Mouse (Mus musculus) CH12.LX (cell line): ENCODE measurements around the gene Atp13a3. TPM values are rescaled to one million over a fixed set of nuclear protein-coding genes. Genes with fewer than 3 reads are reported as not detected.
"Not testable (repeated sequence)": the region's sequence is repeated elsewhere in the genome, so short reads cannot be mapped to it uniquely, and the experiment has no call there.

Experiments used
- DNase-seq: peaks from one replicate; pipeline ENCODE4 v3.0.0-alpha.2; 2013; ENCODE audit errors: extremely low read depth
- H3K27ac ChIP-seq: 2 replicates; pipeline ENCODE4 v1.5.1; 2012; ENCODE audit warnings: low read depth, mild to moderate bottlenecking, control low read depth, moderate library complexity; ENCODE audit not compliant: insufficient read depth
- H3K27me3 ChIP-seq: replicated peaks from 2 replicates; pipeline ENCODE3; 2012; ENCODE audit warnings: inconsistent platforms
- H3K36me3 ChIP-seq, 2 experiments: replicated peaks in 1 of 2; 2 replicates each; pipeline versions ENCODE3 to v1.6.1; 2012; ENCODE audit warnings: inconsistent platforms in 1 of 2, low read length in 1 of 2, mild to moderate bottlenecking in 1 of 2, mixed read lengths in 1 of 2, moderate library complexity in 1 of 2; ENCODE audit not compliant: control insufficient read depth in 1 of 2, insufficient read depth in 1 of 2
- H3K4me1 ChIP-seq, 2 experiments: 2 replicates each; pipeline ENCODE4 v1.6.1; 2012; ENCODE audit warnings: inconsistent platforms in 1 of 2, moderate library complexity in 1 of 2; ENCODE audit not compliant: insufficient read depth in 2 of 2, control insufficient read depth in 1 of 2
- H3K4me2 ChIP-seq: 2 replicates; pipeline ENCODE4 v1.6.1; 2012; ENCODE audit warnings: low read depth, mild to moderate bottlenecking, control low read depth; ENCODE audit not compliant: poor library complexity, insufficient read depth, severe bottlenecking
- H3K4me3 ChIP-seq, 3 experiments: fragments of 150-350 bp in 1 of 3; sonication (generic) in 1 of 3; replicated peaks in 1 of 3; 2 replicates each; pipeline versions ENCODE3 to v1.5.1; 2011 to 2012; ENCODE audit warnings: low read depth in 2 of 3, low read length in 2 of 3, mild to moderate bottlenecking in 2 of 3, moderate library complexity in 2 of 3, control low read depth in 1 of 3, improper control_type of control experiment in 1 of 3, inconsistent platforms in 1 of 3, mixed read lengths in 1 of 3; ENCODE audit not compliant: poor library complexity in 1 of 3
- H3K79me2 ChIP-seq: replicated peaks from 2 replicates; pipeline ENCODE4 v1.6.1; 2012; ENCODE audit warnings: mild to moderate bottlenecking, moderate library complexity; ENCODE audit not compliant: control insufficient read depth, poor library complexity, insufficient read depth, severe bottlenecking; ENCODE audit errors: extremely low read depth
- H3K9ac ChIP-seq: 2 replicates; pipeline ENCODE4 v1.6.1; 2012; ENCODE audit warnings: low read depth, mild to moderate bottlenecking, control low read depth, moderate library complexity; ENCODE audit not compliant: insufficient read depth
- H3K9me3 ChIP-seq: replicated peaks from 2 replicates; pipeline ENCODE3; 2012; ENCODE audit warnings: low read length, inconsistent platforms, mixed read lengths
- BHLHE40 ChIP-seq: IDR thresholded peaks from 2 replicates; pipeline ENCODE4 v1.6.1; 2011; ENCODE audit warnings: mild to moderate bottlenecking, low read depth, low read length, improper control_type of control experiment
- E2F4 ChIP-seq: IDR thresholded peaks from 2 replicates; pipeline ENCODE4 v1.6.1; 2011; ENCODE audit warnings: low read depth, low read length, improper control_type of control experiment; ENCODE audit not compliant: insufficient replicate concordance
- ETS1 ChIP-seq: conservative IDR thresholded peaks from 2 replicates; pipeline ENCODE4 v1.6.1; 2012; ENCODE audit warnings: low read depth, mild to moderate bottlenecking, inconsistent platforms, low read length, improper control_type of control experiment, moderate library complexity
- HCFC1 ChIP-seq: IDR thresholded peaks from 2 replicates; pipeline ENCODE4 v1.6.1; 2012; ENCODE audit warnings: low read depth, mild to moderate bottlenecking, inconsistent platforms, low read length, improper control_type of control experiment
- JUND ChIP-seq: conservative IDR thresholded peaks from 2 replicates; pipeline ENCODE4 v1.6.1; 2011; ENCODE audit warnings: low read depth, low read length, improper control_type of control experiment
- MAX ChIP-seq: IDR thresholded peaks from 2 replicates; pipeline ENCODE4 v1.6.1; 2011; ENCODE audit warnings: low read length, improper control_type of control experiment
- RAD21 ChIP-seq: IDR thresholded peaks from 2 replicates; pipeline ENCODE4 v1.6.1; 2011; ENCODE audit warnings: low read depth, mild to moderate bottlenecking, low read length, improper control_type of control experiment, moderate library complexity
- TBP ChIP-seq: conservative IDR thresholded peaks from 2 replicates; pipeline ENCODE4 v1.6.1; 2011; ENCODE audit warnings: low read depth, low read length, improper control_type of control experiment
- dilution Hi-C: fragments of 300-500 bp; cut with MboI; formaldehyde crosslinking; loops from 2 replicates; pipeline ENCODE4 v1.14.3; 2020; ENCODE audit warnings: low sequenced_read_pairs; ENCODE audit not compliant: extremely low pct_unique_long_range_greater_than_20kb, extremely low pct_ligation_motif_present
- in situ Hi-C: fragments of 300-500 bp; cut with MboI; formaldehyde crosslinking; loops from 3 replicates; pipeline ENCODE4 v1.14.3; 2019; ENCODE audit warnings: low sequenced_read_pairs, low pct_ligation_motif_present, low pct_unique_long_range_greater_than_20kb, mixed read lengths
- polyA plus RNA-seq: library from polyadenylated mRNA; unstranded; fragments of >175 nt; gene quantifications from 2 replicates; pipeline ENCODE4 v1.2.1, GENCODE M21; 2012; ENCODE audit warnings: low read depth; ENCODE audit not compliant: insufficient read length
- total RNA-seq, 2 experiments: library from RNA; depleted of rRNA; stranded (reverse); fragments of 300-350 nt in 1 of 2; fragments of >200 nt in 1 of 2; gene quantifications; 2 replicates each; pipeline ENCODE4 v1.2.3; 2012 to 2014

Atp13a3 gene
- total and polyA plus RNA-seq, 3 experiments, result 46.7 to 73.0 (median 49.9) TPM

DNA sequence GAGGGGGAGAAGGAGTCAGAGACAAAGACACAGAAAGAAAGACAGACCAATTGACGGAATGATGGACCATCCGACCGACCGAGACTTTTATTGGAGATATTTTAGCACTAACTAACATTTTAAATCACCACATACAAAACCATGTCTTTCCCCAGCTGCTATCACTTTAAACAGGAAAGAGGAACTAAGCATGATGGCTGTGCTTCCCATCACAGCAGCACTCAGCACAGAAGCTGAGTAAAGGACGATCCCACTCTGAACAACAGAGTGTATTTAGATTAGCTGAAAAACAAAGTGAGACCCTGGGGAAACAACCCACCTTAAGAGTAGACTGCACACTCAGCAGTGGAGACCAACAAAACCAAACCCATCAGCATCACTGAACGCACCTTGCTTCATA is 41.2 kb downstream of the Atp13a3 start:
- in situ Hi-C loops (no loop called here), dilution Hi-C loops (no loop called here)
- DNase-seq, result peak; percentile 13
- no peak overlapping the region for H3K27ac ChIP-seq
- peaks cover 22% of the 10 kb centered on the region for H3K79me2 ChIP-seq
- no peaks in the 10 kb centered on the region for H3K27me3 ChIP-seq
- H3K36me3 ChIP-seq, result peaks cover 19 to 70% of the 10 kb centered on the region in 2 experiments
- H3K4me2 ChIP-seq, result no peak overlapping the region
- H3K9me3 ChIP-seq, result no peaks in the 10 kb centered on the region
- no peak overlapping the region for H3K9ac ChIP-seq
- TF ChIP-seq HCFC1, result no peak
- TF ChIP-seq JUND, result no peak
- no peak for TF ChIP-seq BHLHE40
- no peak for TF ChIP-seq MAX
- peaks cover 0 to 19% of the 10 kb centered on the region in 2 experiments; a peak in 2 of 4 replicates for H3K4me1 ChIP-seq
- no peak overlapping the region for H3K4me3 ChIP-seq

DNA sequence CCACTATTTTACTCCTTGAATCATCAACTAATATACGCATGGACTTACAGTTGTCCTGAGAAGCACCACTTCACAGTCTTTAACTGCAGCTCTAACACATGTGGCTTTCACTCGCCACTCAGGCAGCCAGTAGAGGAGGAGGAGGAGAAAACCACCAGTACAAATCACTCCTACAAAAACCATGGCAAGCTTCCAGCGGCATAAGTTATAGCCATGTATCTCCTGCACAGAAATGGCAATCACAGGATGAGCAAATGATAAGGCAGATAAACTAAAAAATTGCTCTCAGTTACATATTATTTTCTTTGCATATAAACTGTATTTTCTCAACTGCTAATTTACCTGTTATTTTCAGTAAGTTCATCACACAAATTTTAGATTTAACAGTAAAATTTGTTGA is 43.2 kb downstream of the Atp13a3 start:
- Histone ChIP-seq H3K27ac (no peak overlapping the region), H3K4me3 (no peak overlapping the region), H3K27me3 (no peaks in the 10 kb centered on the region), H3K4me2 (no peak overlapping the region), H3K4me1 (peaks cover 0 to 19% of the 10 kb centered on the region in 2 experiments; a peak in 2 of 4 replicates), H3K9ac (no peak overlapping the region)
- dilution Hi-C loops, result no loop called here
- in situ Hi-C loops, result no loop called here
- TF ChIP-seq RAD21 (no peak), E2F4 (no peak), TBP (no peak), ETS1 (no peak)
- TF ChIP-seq, all 38 proteins: peak for 0
- DNase-seq, result no peak
- Histone ChIP-seq H3K36me3 (peaks cover 25 to 72% of the 10 kb centered on the region in 2 experiments), H3K9me3 (no peaks in the 10 kb centered on the region), H3K79me2 (peaks cover 17% of the 10 kb centered on the region)

DNA sequence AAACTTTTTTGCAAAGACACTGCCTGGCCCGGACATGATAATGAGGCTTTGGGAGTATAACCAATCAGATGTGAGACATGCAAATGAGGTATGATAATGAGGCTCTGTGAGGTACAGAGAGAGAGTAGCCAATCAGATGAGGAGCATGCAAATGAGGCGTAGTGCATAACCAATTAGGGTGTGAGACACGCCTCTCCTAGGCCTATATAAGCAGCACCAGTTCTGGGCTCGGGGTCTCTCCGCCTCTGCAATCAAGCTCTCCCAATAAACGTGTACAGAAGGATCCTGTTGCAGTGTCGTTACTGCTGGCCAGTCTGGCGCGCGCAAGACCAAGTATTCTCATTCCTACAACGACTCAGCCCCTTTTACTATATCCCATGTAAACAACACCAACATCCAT is 52.3 kb downstream of the Atp13a3 start:
- H3K9ac ChIP-seq, H3K4me3 ChIP-seq, H3K79me2 ChIP-seq, DNase-seq, H3K4me2 ChIP-seq, H3K27ac ChIP-seq, H3K4me1 ChIP-seq, H3K27me3 ChIP-seq, in situ Hi-C loops, H3K9me3 ChIP-seq, dilution Hi-C loops: not testable (repeated sequence)
- peaks cover 38 to 84% of the 10 kb centered on the region in 2 experiments for H3K36me3 ChIP-seq
